Mouse (Mus musculus) lung, embryonic 14.5 days (tissue): Measurements from ENCODE around the gene Htra2. TPM values are rescaled to one million over a fixed set of nuclear protein-coding genes. Genes with fewer than 3 reads are reported as not detected.

ENCODE experiments used
- ATAC-seq: fragments of 200-750 bp; cut with Nextera tagmentation; 2 replicates; pipeline ENCODE4 v1.8.0; 2017; ENCODE audit warnings: mild to moderate bottlenecking, moderate TSS enrichment, moderate library complexity; ENCODE audit not compliant: insufficient read depth
- DNase-seq: peaks from one replicate; pipeline ENCODE4 v3.0.0-alpha.2; 2015
- H3K27ac ChIP-seq: fragments of 300-500 bp; sonication (generic); 2 replicates; pipeline ENCODE4 v1.5.1; 2014; ENCODE audit warnings: low read depth, mild to moderate bottlenecking, moderate library complexity
- H3K27me3 ChIP-seq: fragments of 300-500 bp; sonication (generic); 2 replicates; pipeline ENCODE4 v1.6.1; 2014; ENCODE audit warnings: low read length, control low read depth; ENCODE audit not compliant: insufficient read depth
- H3K36me3 ChIP-seq: fragments of 300-500 bp; sonication (generic); 2 replicates; pipeline ENCODE4 v1.6.1; 2014; ENCODE audit warnings: control low read depth; ENCODE audit not compliant: insufficient read depth
- H3K4me1 ChIP-seq: fragments of 300-500 bp; sonication (generic); 2 replicates; pipeline ENCODE4 v1.6.1; 2014; ENCODE audit warnings: antibody characterized with exemption, control low read depth; ENCODE audit not compliant: insufficient read depth
- H3K4me2 ChIP-seq: fragments of 300-500 bp; sonication (generic); 2 replicates; pipeline ENCODE4 v1.6.1; 2014; ENCODE audit warnings: mild to moderate bottlenecking
- H3K4me3 ChIP-seq: fragments of 300-500 bp; sonication (generic); 2 replicates; pipeline ENCODE4 v1.5.1; 2014; ENCODE audit warnings: low read depth, low read length
- H3K9ac ChIP-seq: fragments of 300-500 bp; sonication (generic); 2 replicates; pipeline ENCODE4 v1.6.1; 2014
- H3K9me3 ChIP-seq: fragments of 300-500 bp; sonication (generic); 2 replicates; pipeline ENCODE4 v1.6.1; 2016; ENCODE audit warnings: low read depth, low read length, control low read depth
- CTCF ChIP-seq: IDR thresholded peaks from 2 replicates; pipeline ENCODE4 v1.5.1; 2016; ENCODE audit warnings: antibody characterized with exemption, low read depth
- WGBS: fragments of 180-500 bp; shearing (Covaris S2); extraction: QIAGEN DNeasy Blood & Tissue Kit; methylation state at CpG from one replicate; pipeline ENCODE4 v1.1.7; 2014; 5-methylcytosine and 5-hydroxymethylcytosine counted together
- polyA plus RNA-seq: library from polyadenylated mRNA; unstranded; fragments of >200 nt; fragmentation: Nextera tagmentation; extraction: Ambion mirVana; gene quantifications from 2 replicates; pipeline ENCODE4 v1.2.1, GENCODE M21; 2014

The Htra2 gene
- polyA plus RNA-seq, 1 experiment from 2014 or later: 44.0 TPM

GRCm38 (mm10) chr6:83014482-83015466 is 40.3 kb downstream of the Htra2 start:
- Histone ChIP-seq H3K27me3 (no peaks in the 10 kb centered on the region), H3K9me3 (no peaks in the 10 kb centered on the region), H3K4me1 (0 out of 2 replicates have a peak, but pooled peaks cover 5% of the 10 kb centered on the region), H3K27ac (no peak overlapping the region; the same call in 1 of the 2 replicates), H3K4me3 (no peak overlapping the region), H3K9ac (no peak overlapping the region), H3K4me2 (no peak overlapping the region), H3K36me3 (no peaks in the 10 kb centered on the region)
- DNase-seq: no peak
- WGBS: 51% methylated on average over 12 of the region's 12 CpGs
- no peak for TF ChIP-seq CTCF
- ATAC-seq: peak; percentile 69; the same call in 1 of the 2 replicates

GRCm38 (mm10) chr6:83013444-83013843 is 41.6 kb downstream of the Htra2 start:
- DNase-seq (no peak), ATAC-seq (no peak)
- Histone ChIP-seq H3K4me1 (0 out of 2 replicates have a peak, but pooled peaks cover 5% of the 10 kb centered on the region), H3K9ac (no peak overlapping the region), H3K36me3 (no peaks in the 10 kb centered on the region), H3K9me3 (no peaks in the 10 kb centered on the region), H3K27ac (no peak overlapping the region; the same call in 1 of the 2 replicates), H3K4me3 (no peak overlapping the region), H3K27me3 (no peaks in the 10 kb centered on the region), H3K4me2 (no peak overlapping the region)
- WGBS: 70% methylated on average over 5 of the region's 5 CpGs
- TF ChIP-seq CTCF: no peak

- 78% methylated on average over 6 of the region's 6 CpGs for WGBS
- H3K27ac ChIP-seq: no peak overlapping the region
- H3K4me1 ChIP-seq: 0 out of 2 replicates have a peak, but pooled peaks cover 5% of the 10 kb centered on the region
- no peak overlapping the region for H3K4me2 ChIP-seq
- H3K9me3 ChIP-seq: no peaks in the 10 kb centered on the region
- TF ChIP-seq CTCF: no peak
- no peaks in the 10 kb centered on the region for H3K27me3 ChIP-seq
- ATAC-seq (no peak), DNase-seq (no peak)
- no peak overlapping the region for H3K9ac ChIP-seq
- H3K36me3 ChIP-seq: no peaks in the 10 kb centered on the region
- no peak overlapping the region for H3K4me3 ChIP-seq
These were observed 43.3 kb downstream of the Htra2 start for GRCm38 (mm10) chr6:83011756-83012155.

GRCm38 (mm10) chr6:83011255-83011654 is 43.8 kb downstream of the Htra2 start:
- 82% methylated on average over 7 of the region's 7 CpGs for WGBS
- Histone ChIP-seq H3K4me2 (no peak overlapping the region), H3K9me3 (no peaks in the 10 kb centered on the region), H3K36me3 (no peaks in the 10 kb centered on the region), H3K27ac (no peak overlapping the region), H3K4me1 (0 out of 2 replicates have a peak, but pooled peaks cover 5% of the 10 kb centered on the region), H3K27me3 (no peaks in the 10 kb centered on the region), H3K9ac (no peak overlapping the region), H3K4me3 (no peak overlapping the region)
- ATAC-seq: no peak
- no peak for DNase-seq
- no peak for TF ChIP-seq CTCF

- H3K9me3 ChIP-seq: no peaks in the 10 kb centered on the region
- H3K9ac ChIP-seq: no peak overlapping the region
- H3K36me3 ChIP-seq: no peaks in the 10 kb centered on the region
- H3K27ac ChIP-seq: no peak overlapping the region
- DNase-seq (peak; percentile 6), ATAC-seq (no peak)
- H3K4me1 ChIP-seq: 0 out of 2 replicates have a peak, but pooled peaks cover 5% of the 10 kb centered on the region
- H3K27me3 ChIP-seq: no peaks in the 10 kb centered on the region
- TF ChIP-seq CTCF: no peak
- H3K4me3 ChIP-seq: no peak overlapping the region
- WGBS: 29% methylated on average over 7 of the region's 7 CpGs
- H3K4me2 ChIP-seq: no peak overlapping the region; the same call in 1 of the 2 replicates
These were observed 45.1 kb downstream of the Htra2 start for GRCm38 (mm10) chr6:83010010-83010409.

- no peak for TF ChIP-seq CTCF
- H3K9me3 ChIP-seq: no peaks in the 10 kb centered on the region
- H3K27ac ChIP-seq: no peak overlapping the region
- no peak overlapping the region for H3K9ac ChIP-seq
- ATAC-seq: no peak
- DNase-seq: peak; percentile 39
- peaks cover 5% of the 10 kb centered on the region; the same call in 1 of the 2 replicates for H3K4me1 ChIP-seq
- H3K4me3 ChIP-seq: no peak overlapping the region
- H3K27me3 ChIP-seq: no peaks in the 10 kb centered on the region
- no peak overlapping the region for H3K4me2 ChIP-seq
- WGBS: 35% methylated on average over 3 of the region's 3 CpGs
- H3K36me3 ChIP-seq: no peaks in the 10 kb centered on the region
These were observed 46.4 kb downstream of the Htra2 start for GRCm38 (mm10) chr6:83008659-83009058.

- WGBS: 74% methylated on average over 6 of the region's 6 CpGs
- TF ChIP-seq CTCF: no peak
- Histone ChIP-seq H3K36me3 (no peaks in the 10 kb centered on the region), H3K4me3 (no peak overlapping the region), H3K4me2 (no peak overlapping the region), H3K9ac (no peak overlapping the region), H3K9me3 (no peaks in the 10 kb centered on the region), H3K27me3 (no peaks in the 10 kb centered on the region), H3K27ac (no peak overlapping the region), H3K4me1 (peaks cover 5% of the 10 kb centered on the region; the same call in 1 of the 2 replicates)
- no peak for ATAC-seq
- no peak for DNase-seq
These were observed 49.0 kb downstream of the Htra2 start for GRCm38 (mm10) chr6:83006114-83006513.
